Mouse (Mus musculus): ENCODE measurements around the gene Mark4. TPM values are rescaled to one million over a fixed set of nuclear protein-coding genes. Genes with fewer than 3 reads are reported as not detected.

Gene Mark4
- polyA plus RNA-seq, 1 experiment, result 29.2 TPM

- Histone ChIP-seq H3K4me3 (replicated peaks; ENCODE audit: extremely low read depth, low read depth, low read length) (no peak overlapping the region), H3K4me1 (ENCODE audit: control insufficient read depth, insufficient read depth, low read length) (no peaks in the 10 kb centered on the region)
- 77% methylated on average over 15 of the region's 15 CpGs for WGBS
- TF ChIP-seq CTCF (IDR thresholded peaks at IDR 0.05; ENCODE audit: insufficient read depth, low read length) (no peak), POLR2A (IDR thresholded peaks at IDR 0.05; ENCODE audit: borderline replicate concordance, extremely low read depth, low read depth, low read length) (no peak)
- DNase-seq, result no peak
Observed at GRCm38 (mm10) chr7:19427999-19428650, 30.5 kb downstream of the Mark4 start.

DNA sequence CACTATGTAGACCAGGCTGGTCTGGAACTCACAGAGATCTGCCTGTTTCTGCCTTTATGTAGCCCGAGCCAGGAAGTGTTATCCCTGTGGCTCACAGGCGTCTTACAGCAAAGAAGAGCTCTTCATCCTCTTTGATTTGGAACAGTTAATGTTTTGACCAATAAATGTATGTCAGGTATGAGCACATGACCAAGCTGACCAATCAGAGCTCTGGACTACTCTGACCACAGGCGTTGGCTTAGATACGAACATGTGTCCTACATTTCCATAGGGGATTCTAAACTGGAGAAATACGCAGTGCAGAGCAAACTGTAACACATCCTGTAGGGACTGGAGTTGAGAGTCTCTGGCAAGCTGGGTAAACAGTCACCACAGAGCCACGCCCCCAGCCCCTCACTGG is 31.7 kb downstream of the Mark4 start:
- Histone ChIP-seq H3K4me3 (replicated peaks; ENCODE audit: extremely low read depth, low read depth, low read length) (no peak overlapping the region), H3K4me1 (ENCODE audit: control insufficient read depth, insufficient read depth, low read length) (no peaks in the 10 kb centered on the region)
- TF ChIP-seq CTCF (IDR thresholded peaks at IDR 0.05; ENCODE audit: insufficient read depth, low read length) (no peak), POLR2A (IDR thresholded peaks at IDR 0.05; ENCODE audit: borderline replicate concordance, extremely low read depth, low read depth, low read length) (no peak)
- DNase-seq, result no peak
- 92% methylated on average over 6 of the region's 6 CpGs for WGBS

GRCm38 (mm10) chr7:19426349-19426748 is 32.3 kb downstream of the Mark4 start:
- DNase-seq, result no peak
- H3K4me3 ChIP-seq (replicated peaks; ENCODE audit: extremely low read depth, low read depth, low read length), result no peak overlapping the region
- TF ChIP-seq CTCF (IDR thresholded peaks at IDR 0.05; ENCODE audit: insufficient read depth, low read length), result no peak
- TF ChIP-seq POLR2A (IDR thresholded peaks at IDR 0.05; ENCODE audit: borderline replicate concordance, extremely low read depth, low read depth, low read length), result no peak
- H3K4me1 ChIP-seq (ENCODE audit: control insufficient read depth, insufficient read depth, low read length), result no peaks in the 10 kb centered on the region
- 82% methylated on average over 6 of the region's 6 CpGs for WGBS

DNA sequence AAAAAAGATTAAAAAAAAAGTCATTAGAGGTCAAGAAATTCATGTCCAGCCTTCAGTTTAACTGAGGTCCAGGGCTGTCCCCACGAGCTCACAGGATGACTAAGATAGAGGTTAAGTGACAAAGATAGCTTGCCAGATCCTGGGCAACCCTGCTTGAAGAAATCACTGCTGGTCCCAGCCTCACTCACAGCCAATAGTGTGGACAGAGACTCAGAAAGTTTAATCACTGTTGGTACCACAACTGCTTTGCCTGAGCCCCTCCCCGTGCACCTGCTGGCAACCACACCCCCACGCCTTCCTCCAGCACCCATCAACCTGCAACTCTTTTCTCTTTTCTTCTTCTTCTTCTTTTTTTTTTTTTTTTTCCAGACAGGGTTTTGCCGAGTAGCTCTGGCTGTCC is 34.6 kb downstream of the Mark4 start:
- H3K4me3 ChIP-seq (replicated peaks; ENCODE audit: extremely low read depth, low read depth, low read length), result no peak overlapping the region
- DNase-seq, result no peak
- TF ChIP-seq POLR2A (IDR thresholded peaks at IDR 0.05; ENCODE audit: borderline replicate concordance, extremely low read depth, low read depth, low read length) (no peak), CTCF (IDR thresholded peaks at IDR 0.05; ENCODE audit: insufficient read depth, low read length) (no peak)
- 56% methylated on average over 4 of the region's 4 CpGs for WGBS
- no peaks in the 10 kb centered on the region; the same call in 1 of the 2 replicates for H3K4me1 ChIP-seq (ENCODE audit: control insufficient read depth, insufficient read depth, low read length)

DNA sequence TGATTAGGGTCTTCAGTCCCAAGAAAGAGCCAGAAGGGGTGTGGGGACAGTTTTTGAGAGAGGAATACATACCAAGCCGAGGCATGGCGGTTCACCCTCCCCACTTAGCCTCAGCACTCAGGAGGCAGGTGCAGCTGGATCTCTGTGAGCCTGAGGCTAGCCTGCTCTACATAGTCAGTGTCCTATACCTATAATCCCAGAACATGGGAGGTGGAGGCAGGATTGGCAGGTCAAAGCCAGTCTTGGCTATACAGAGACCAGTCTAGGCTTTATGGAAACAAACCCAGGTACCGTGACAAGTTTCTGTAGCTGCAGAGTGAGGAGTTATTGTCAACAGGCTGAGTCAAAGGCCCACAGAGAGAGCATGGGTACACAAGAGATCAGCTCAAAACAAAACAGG is 35.5 kb downstream of the Mark4 start:
- no peak overlapping the region for H3K4me3 ChIP-seq (replicated peaks; ENCODE audit: extremely low read depth, low read depth, low read length)
- DNase-seq, result no peak
- WGBS, result 86% methylated on average over 3 of the region's 3 CpGs

DNA sequence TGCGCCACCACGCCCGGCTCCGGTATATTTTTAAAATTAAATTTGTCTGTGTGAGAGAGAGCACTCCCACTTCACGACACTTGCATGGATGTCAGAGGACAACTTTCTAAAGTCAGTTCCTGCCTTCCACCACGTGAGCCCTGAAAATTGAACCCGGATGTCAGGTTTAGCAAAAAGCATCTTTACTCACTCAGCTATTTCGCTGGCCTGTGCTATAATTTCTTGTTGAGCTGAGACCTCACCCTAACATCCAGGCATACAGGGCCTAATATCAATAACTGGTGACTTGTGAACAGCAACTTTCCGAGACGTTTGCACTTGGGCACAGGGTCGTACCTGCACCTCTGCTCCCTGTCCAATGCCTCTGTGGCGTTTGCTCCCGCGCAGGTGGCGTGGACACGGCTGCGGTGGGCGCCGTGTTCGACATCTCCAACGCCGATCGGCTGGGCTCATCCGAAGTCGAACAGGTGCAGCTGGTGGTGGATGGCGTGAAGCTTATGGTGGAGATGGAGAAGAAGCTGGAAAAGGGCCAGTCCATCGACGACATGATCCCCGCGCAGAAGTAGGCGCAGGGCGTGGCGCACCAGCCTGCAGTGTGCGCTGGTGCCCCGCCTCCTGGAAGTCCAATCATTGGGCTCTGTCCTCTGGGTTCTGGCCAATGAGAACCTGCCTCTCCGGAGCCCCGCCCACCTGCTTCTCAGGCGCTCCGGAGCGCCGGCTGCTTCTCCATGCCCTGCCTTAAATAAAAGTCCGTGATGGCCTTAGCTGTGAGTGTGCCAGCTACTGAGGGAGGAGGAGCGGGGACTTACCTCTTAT is 37.6 kb downstream of the Mark4 start:
- Histone ChIP-seq H3K4me3 (replicated peaks; ENCODE audit: extremely low read depth, low read depth, low read length) (peak overlapping the region; percentile 57), H3K4me1 (ENCODE audit: control insufficient read depth, insufficient read depth, low read length) (no peaks in the 10 kb centered on the region; the same call in 1 of the 2 replicates)
- WGBS, result 12% methylated on average over 43 of the region's 43 CpGs
- DNase-seq, result peak; percentile 89
- TF ChIP-seq POLR2A (IDR thresholded peaks at IDR 0.05; ENCODE audit: borderline replicate concordance, extremely low read depth, low read depth, low read length), result no peak
- no peak for TF ChIP-seq CTCF (IDR thresholded peaks at IDR 0.05; ENCODE audit: insufficient read depth, low read length)

More for the DNA sequence above, 35.5 kb downstream of the Mark4 start:
- TF ChIP-seq POLR2A (IDR thresholded peaks at IDR 0.05; ENCODE audit: borderline replicate concordance, extremely low read depth, low read depth, low read length) (no peak), CTCF (IDR thresholded peaks at IDR 0.05; ENCODE audit: insufficient read depth, low read length) (no peak)
- no peaks in the 10 kb centered on the region; the same call in 1 of the 2 replicates for H3K4me1 ChIP-seq (ENCODE audit: control insufficient read depth, insufficient read depth, low read length)

DNA sequence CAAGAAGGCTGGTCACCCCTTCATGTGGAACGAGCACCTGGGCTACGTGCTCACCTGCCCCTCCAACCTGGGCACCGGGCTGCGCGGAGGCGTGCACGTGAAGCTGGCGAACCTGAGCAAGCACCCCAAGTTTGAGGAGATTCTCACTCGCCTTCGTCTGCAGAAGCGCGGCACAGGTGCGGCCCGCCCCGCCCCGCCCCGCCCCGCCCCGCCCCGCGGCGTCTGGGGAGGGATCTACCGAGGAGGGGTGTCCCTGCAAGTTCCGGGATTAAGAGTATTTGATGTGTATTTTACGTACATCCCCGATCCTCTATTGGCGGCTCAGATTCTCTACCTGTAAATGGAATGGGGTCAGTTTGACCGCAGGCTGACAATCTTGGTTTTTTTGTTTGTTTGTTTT is 38.5 kb downstream of the Mark4 start:
- DNase-seq, result no peak
- no peak for TF ChIP-seq CTCF (IDR thresholded peaks at IDR 0.05; ENCODE audit: insufficient read depth, low read length)
- TF ChIP-seq POLR2A (IDR thresholded peaks at IDR 0.05; ENCODE audit: borderline replicate concordance, extremely low read depth, low read depth, low read length), result no peak
- Histone ChIP-seq H3K4me3 (replicated peaks; ENCODE audit: extremely low read depth, low read depth, low read length) (no peak overlapping the region), H3K4me1 (ENCODE audit: control insufficient read depth, insufficient read depth, low read length) (no peaks in the 10 kb centered on the region; the same call in 1 of the 2 replicates)
- WGBS, result 9% methylated on average over 28 of the region's 28 CpGs

DNA sequence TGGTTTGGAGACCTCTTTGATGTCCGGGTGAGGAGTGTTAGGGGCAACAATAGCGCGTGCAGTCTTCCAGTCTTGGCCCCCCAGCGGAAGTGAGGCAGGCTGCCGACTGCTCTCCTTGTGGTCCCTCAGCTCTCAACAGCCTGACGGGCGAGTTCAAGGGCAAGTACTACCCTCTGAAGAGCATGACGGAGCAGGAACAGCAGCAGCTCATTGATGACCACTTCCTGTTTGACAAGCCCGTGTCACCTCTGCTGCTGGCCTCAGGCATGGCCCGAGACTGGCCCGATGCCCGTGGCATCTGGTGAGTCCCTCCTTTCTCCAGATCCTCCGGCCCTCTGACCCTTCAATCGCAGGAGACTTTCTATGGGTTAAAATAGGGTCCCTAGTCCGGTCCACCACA is 42.0 kb downstream of the Mark4 start:
- TF ChIP-seq POLR2A (IDR thresholded peaks at IDR 0.05; ENCODE audit: borderline replicate concordance, extremely low read depth, low read depth, low read length) (no peak), CTCF (IDR thresholded peaks at IDR 0.05; ENCODE audit: insufficient read depth, low read length) (no peak)
- WGBS, result 47% methylated on average over 15 of the region's 15 CpGs
- DNase-seq, result no peak

DNA sequence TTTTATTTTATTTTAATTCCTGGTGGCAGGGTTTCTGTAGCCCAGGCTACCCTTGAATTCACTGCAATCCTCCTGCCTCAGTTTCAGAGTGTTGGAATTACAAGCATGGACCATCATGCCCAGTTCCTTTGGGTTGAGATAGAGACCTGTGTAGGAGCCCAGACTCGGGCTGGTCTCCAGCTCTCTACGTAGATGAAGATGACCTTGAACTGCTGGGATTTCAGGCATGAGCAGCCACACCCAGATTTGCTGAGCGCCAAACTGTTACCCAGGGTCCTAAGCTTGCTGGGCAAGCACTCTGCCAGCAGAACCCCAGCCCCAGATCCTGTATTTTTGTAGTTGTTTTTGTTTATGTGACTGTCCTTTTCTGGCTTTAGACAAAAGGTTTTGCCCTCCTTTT is 45.1 kb downstream of the Mark4 start:
- Histone ChIP-seq H3K4me1 (ENCODE audit: control insufficient read depth, insufficient read depth, low read length) (no peaks in the 10 kb centered on the region), H3K4me3 (replicated peaks; ENCODE audit: extremely low read depth, low read depth, low read length) (no peak overlapping the region)
- no peak for DNase-seq
- WGBS, result 67% methylated on average over 3 of the region's 3 CpGs
- TF ChIP-seq POLR2A (IDR thresholded peaks at IDR 0.05; ENCODE audit: borderline replicate concordance, extremely low read depth, low read depth, low read length), result no peak
- TF ChIP-seq CTCF (IDR thresholded peaks at IDR 0.05; ENCODE audit: insufficient read depth, low read length), result no peak

More for the DNA sequence above, 42.0 kb downstream of the Mark4 start:
- H3K4me1 ChIP-seq (ENCODE audit: control insufficient read depth, insufficient read depth, low read length), result no peaks in the 10 kb centered on the region; the same call in 1 of the 2 replicates
- no peak overlapping the region for H3K4me3 ChIP-seq (replicated peaks; ENCODE audit: extremely low read depth, low read depth, low read length)
